Mouse (Mus musculus) liver, embryonic 11.5 days (tissue): Measurements from ENCODE around the gene Olfr633. TPM values are rescaled to one million over a fixed set of nuclear protein-coding genes. Genes with fewer than 3 reads are reported as not detected.

Experiments used
- ATAC-seq: fragments of 200-750 bp; cut with Nextera tagmentation; replicated peaks from 2 replicates; pipeline ENCODE4 v1.8.0; 2017; ENCODE audit warnings: moderate number of reproducible peaks, mild to moderate bottlenecking, moderate TSS enrichment, moderate library complexity; ENCODE audit not compliant: low FRiP score
- DNase-seq: peaks from one replicate; pipeline ENCODE4 v3.0.0-alpha.2; 2017; ENCODE audit warnings: low spot score
- H3K27ac ChIP-seq: fragments of 300-500 bp; sonication (generic); 2 replicates; pipeline ENCODE4 v1.5.1; 2014; ENCODE audit warnings: mild to moderate bottlenecking, low read depth, low read length, control low read depth
- H3K27me3 ChIP-seq: fragments of 300-500 bp; sonication (generic); replicated peaks from 2 replicates; pipeline ENCODE4 v1.6.1; 2014; ENCODE audit warnings: low read length, mixed read lengths; ENCODE audit not compliant: control insufficient read depth, insufficient read depth
- H3K36me3 ChIP-seq: fragments of 300-500 bp; sonication (generic); 2 replicates; pipeline ENCODE4 v1.6.1; 2014; ENCODE audit warnings: mild to moderate bottlenecking, low read length, moderate library complexity, mixed read lengths; ENCODE audit not compliant: control insufficient read depth, insufficient read depth
- H3K4me1 ChIP-seq: fragments of 300-500 bp; sonication (generic); replicated peaks from 2 replicates; pipeline ENCODE4 v1.6.1; 2014; ENCODE audit warnings: low read length, mixed read lengths; ENCODE audit not compliant: control insufficient read depth, insufficient read depth
- H3K4me2 ChIP-seq: fragments of 300-500 bp; sonication (generic); 2 replicates; pipeline ENCODE4 v1.6.1; 2014; ENCODE audit warnings: mild to moderate bottlenecking, control low read depth, moderate library complexity
- H3K4me3 ChIP-seq: fragments of 300-500 bp; sonication (generic); 2 replicates; pipeline ENCODE4 v1.5.1; 2014; ENCODE audit warnings: low read depth, low read length, control low read depth
- H3K9ac ChIP-seq: fragments of 300-500 bp; sonication (generic); 2 replicates; pipeline ENCODE4 v1.6.1; 2014; ENCODE audit warnings: low read depth, low read length, control low read depth
- H3K9me3 ChIP-seq: fragments of 300-500 bp; sonication (generic); 2 replicates; pipeline ENCODE4 v1.6.1; 2016; ENCODE audit warnings: low read length, inconsistent platforms, mixed read lengths; ENCODE audit not compliant: control insufficient read depth
- WGBS: fragments of 180-500 bp; shearing (Covaris S2); extraction: QIAGEN DNeasy Blood & Tissue Kit; methylation state at CpG from one replicate; pipeline ENCODE4 v1.1.7; 2014; 5-methylcytosine and 5-hydroxymethylcytosine counted together
- polyA plus RNA-seq: library from polyadenylated mRNA; unstranded; fragments of >200 nt; fragmentation: Nextera tagmentation; extraction: Ambion mirVana; gene quantifications from 2 replicates; pipeline ENCODE4 v1.2.1, GENCODE M21; 2014

Gene Olfr633
- polyA plus RNA-seq, 1 experiment from 2014 or later = not detected

DNA sequence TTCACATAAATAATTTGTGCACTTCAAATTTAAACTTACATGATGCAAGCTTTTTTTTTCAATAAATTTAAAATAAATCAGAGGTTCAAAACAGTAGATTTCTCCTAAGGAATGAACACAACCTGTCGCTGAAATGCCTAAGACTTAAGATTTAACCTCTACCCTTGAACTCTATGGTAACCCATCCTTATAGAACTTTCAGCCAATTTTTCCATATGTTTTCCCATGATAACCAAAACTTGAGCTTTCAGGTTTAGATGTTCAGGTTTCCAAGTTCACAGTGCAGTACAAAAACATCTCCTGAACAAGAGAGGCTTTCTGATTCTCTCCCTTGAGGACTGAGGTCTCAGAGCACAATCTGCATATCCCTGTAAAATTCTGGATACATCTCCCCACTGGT is 26.6 kb downstream of the Olfr633 start, which contains the start of gene Olfr635:
Gene Olfr635 (plus strand): TSS at position 301 of the 400 bp plus-strand sequence.
- Histone ChIP-seq H3K4me2 (no peak within 1 kb of the TSS), H3K4me1 (no peaks in the 10 kb centered on the region), H3K36me3 (no peaks in the 10 kb centered on the region), H3K4me3 (no peak within 1 kb of the TSS), H3K9ac (no peak within 1 kb of the TSS), H3K9me3 (no peaks in the 10 kb centered on the region), H3K27me3 (no peaks in the 10 kb centered on the region), H3K27ac (no peak within 1 kb of the TSS)
- DNase-seq (no peak), ATAC-seq (no peak)
- 71% methylated on average over 1 of the region's 1 CpGs for WGBS

DNA sequence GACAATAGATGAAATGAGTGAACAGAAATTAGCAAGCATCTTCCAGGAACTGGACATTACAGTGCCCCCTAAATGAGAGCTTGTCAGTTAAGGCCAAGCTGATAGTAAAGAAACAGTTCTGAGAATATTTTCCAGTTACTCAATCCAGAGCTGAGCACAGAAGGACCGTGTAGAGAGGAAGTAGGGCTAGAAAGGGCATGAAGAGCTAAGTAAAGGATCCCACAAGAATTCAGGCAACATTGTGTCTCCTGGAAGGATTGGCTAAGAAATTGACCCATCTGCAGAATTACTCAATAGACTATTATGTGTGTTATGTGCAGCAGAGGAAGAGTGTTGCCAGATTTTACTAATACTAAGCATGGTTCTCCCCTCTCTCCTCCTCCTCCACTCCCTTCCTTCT is 27.5 kb downstream of the Olfr633 start:
- WGBS = 44% methylated on average over 1 of the region's 1 CpGs
- Histone ChIP-seq H3K36me3 (no peaks in the 10 kb centered on the region), H3K4me1 (no peaks in the 10 kb centered on the region)

DNA sequence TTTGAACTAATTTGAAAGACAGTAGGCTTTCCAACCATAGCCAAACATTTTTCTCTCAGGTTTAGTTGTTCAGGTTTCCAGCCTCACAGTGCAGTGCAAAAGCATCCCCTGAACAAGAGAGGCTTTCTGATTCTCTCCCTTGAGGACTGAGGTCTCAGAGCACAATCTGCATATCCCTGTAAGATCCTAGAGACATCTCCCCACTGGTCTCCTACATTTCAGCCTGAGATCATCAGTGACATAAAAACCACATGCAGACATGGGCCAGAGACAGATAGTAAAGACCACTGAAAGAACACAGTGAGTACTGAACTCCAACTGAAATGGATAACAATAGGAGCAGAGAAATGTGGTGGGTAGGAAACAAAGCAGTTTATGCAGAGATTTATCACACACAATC is 54.2 kb downstream of the Olfr633 start, which contains the start of gene Olfr638:
Gene Olfr638 (plus strand): TSS at position 301 of the 400 bp plus-strand sequence.
- no peak within 1 kb of the TSS for H3K4me2 ChIP-seq
- H3K4me3 ChIP-seq = no peak within 1 kb of the TSS
- no peaks in the 10 kb centered on the region for H3K4me1 ChIP-seq
- H3K36me3 ChIP-seq = no peaks in the 10 kb centered on the region
- no peak for DNase-seq
- no peak within 1 kb of the TSS for H3K27ac ChIP-seq
- no peak for ATAC-seq
- no peaks in the 10 kb centered on the region for H3K9me3 ChIP-seq
- H3K9ac ChIP-seq = no peak within 1 kb of the TSS
- H3K27me3 ChIP-seq = no peaks in the 10 kb centered on the region

More for the DNA sequence above, 27.5 kb downstream of the Olfr633 start:
- no peak overlapping the region for H3K27ac ChIP-seq
- DNase-seq (no peak), ATAC-seq (no peak)
- H3K9ac ChIP-seq = no peak overlapping the region
- no peaks in the 10 kb centered on the region for H3K27me3 ChIP-seq
- H3K4me2 ChIP-seq = no peak overlapping the region
- H3K9me3 ChIP-seq = no peaks in the 10 kb centered on the region
- no peak overlapping the region for H3K4me3 ChIP-seq

Other genes with a start within 250 kb of the Olfr633 start
- gene Olfr243, start 229.8 kb upstream of the Olfr633 start, polyA plus RNA-seq = not detected in 2 replicates
- gene Olfr628, start 214.1 kb upstream of the Olfr633 start, polyA plus RNA-seq = not detected in 2 replicates
- gene Olfr629, start 199.5 kb upstream of the Olfr633 start, polyA plus RNA-seq = not detected in 2 replicates
- not detected in 2 replicates for gene Olfr630, start 187.1 kb upstream of the Olfr633 start, polyA plus RNA-seq
- gene Olfr69, start 172.8 kb upstream of the Olfr633 start, polyA plus RNA-seq = not detected in 2 replicates
- gene Olfr68, start 164.7 kb upstream of the Olfr633 start, polyA plus RNA-seq = not detected in 2 replicates
- gene Olfr67, start 152.6 kb upstream of the Olfr633 start, polyA plus RNA-seq = not detected in 2 replicates
- 7,398 and 7,943 TPM in 2 replicates for gene Hbb-bt, start 130.4 kb upstream of the Olfr633 start, polyA plus RNA-seq
- gene Hbb-bs, start 116.3 kb upstream of the Olfr633 start, polyA plus RNA-seq = 9,439 and 11,024 TPM in 2 replicates
- gene Hbb-bh2, start 103.9 kb upstream of the Olfr633 start, polyA plus RNA-seq = not detected in 2 replicates
- 4,066 and 4,428 TPM in 2 replicates for gene Hbb-bh1, start 101.3 kb upstream of the Olfr633 start, polyA plus RNA-seq
- gene Hbb-y, start 91.2 kb upstream of the Olfr633 start, polyA plus RNA-seq = 15,021 and 16,786 TPM in 2 replicates
- not detected in 2 replicates for gene Olfr66, start 58.2 kb upstream of the Olfr633 start, polyA plus RNA-seq
- not detected in 2 replicates for gene Olfr64, start 50.0 kb upstream of the Olfr633 start, polyA plus RNA-seq
- gene Olfr65, start 41.0 kb upstream of the Olfr633 start, polyA plus RNA-seq = not detected in 2 replicates
- not detected in 2 replicates for gene Olfr631, start 15.6 kb upstream of the Olfr633 start, polyA plus RNA-seq
- gene Olfr632, start 10.1 kb upstream of the Olfr633 start, polyA plus RNA-seq = 0.12 TPM in 1 of 2 replicates, not detected in the other
- gene Olfr635, start 26.7 kb downstream of the Olfr633 start, polyA plus RNA-seq = not detected in 2 replicates
- not detected in 2 replicates for gene Olfr638, start 54.3 kb downstream of the Olfr633 start, polyA plus RNA-seq
- not detected in 2 replicates for gene Olfr639, start 72.9 kb downstream of the Olfr633 start, polyA plus RNA-seq
- gene Olfr640, start 81.1 kb downstream of the Olfr633 start, polyA plus RNA-seq = not detected in 2 replicates
- gene Olfr641, start 91.0 kb downstream of the Olfr633 start, polyA plus RNA-seq = not detected in 2 replicates
- not detected in 2 replicates for gene Olfr642, start 108.2 kb downstream of the Olfr633 start, polyA plus RNA-seq
- gene 4930516K23Rik, start 117.0 kb downstream of the Olfr633 start, polyA plus RNA-seq = not detected in 2 replicates
- gene Olfr644, start 127.4 kb downstream of the Olfr633 start, polyA plus RNA-seq = not detected in 2 replicates
- gene Olfr645, start 141.0 kb downstream of the Olfr633 start, polyA plus RNA-seq = not detected in 2 replicates
- not detected in 2 replicates for gene Olfr646, start 160.4 kb downstream of the Olfr633 start, polyA plus RNA-seq
- gene Ubqln5, start 185.4 kb downstream of the Olfr633 start, polyA plus RNA-seq = not detected in 2 replicates
- gene Olfr643, start 193.0 kb downstream of the Olfr633 start, polyA plus RNA-seq = not detected in 2 replicates
- not detected in 2 replicates for gene Ubqln3, start 198.8 kb downstream of the Olfr633 start, polyA plus RNA-seq
- gene Ubqlnl, start 206.1 kb downstream of the Olfr633 start, polyA plus RNA-seq = not detected in 2 replicates
- gene Olfm5, start 220.4 kb downstream of the Olfr633 start, polyA plus RNA-seq = not detected in 2 replicates
- 0.08 and 0.19 TPM in 2 replicates for gene Olfr648, start 239.0 kb downstream of the Olfr633 start, polyA plus RNA-seq